Mouse (Mus musculus) retina, postnatal 1 day (tissue): Measurements from ENCODE around the gene Tmprss11e.
A peak's percentile ranks its signal among the peaks of the same experiment; 100 is the strongest.

Source experiments
- DNase-seq: peaks from one replicate; pipeline ENCODE4 v3.0.0-alpha.2; 2012

Gene Tmprss11e

GRCm38 (mm10) chr5:86745715-86746114 lies at the start of gene Tmprss11e:
Gene Tmprss11e (minus strand): TSS chr5:86745815.
- DNase-seq, result no peak

DNA sequence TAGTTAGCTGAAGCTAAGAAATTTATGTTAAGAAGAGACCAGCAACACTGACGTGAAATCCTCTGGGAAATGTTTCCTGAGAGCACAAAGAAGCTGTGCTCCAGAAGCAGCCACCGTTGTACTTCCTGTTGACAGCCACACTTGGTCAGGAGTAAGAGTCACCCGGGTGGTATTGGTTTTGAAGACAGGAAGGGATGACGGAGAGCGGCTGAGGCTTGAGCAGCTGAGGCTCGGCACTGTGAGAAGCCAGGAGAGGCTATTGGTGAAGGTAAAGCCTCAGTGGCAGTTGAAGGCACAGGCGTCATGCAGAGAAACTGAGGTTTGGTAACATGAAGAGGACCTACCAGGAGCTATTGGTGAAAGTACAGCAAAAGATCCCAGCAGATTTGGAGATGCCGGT lies 47.2 kb upstream of the Tmprss11e start:
- DNase-seq, result no peak

GRCm38 (mm10) chr5:86792249-86792648 lies 46.6 kb upstream of the Tmprss11e start:
- no peak for DNase-seq

GRCm38 (mm10) chr5:86789954-86790353 lies 44.3 kb upstream of the Tmprss11e start:
- DNase-seq, result no peak

DNA sequence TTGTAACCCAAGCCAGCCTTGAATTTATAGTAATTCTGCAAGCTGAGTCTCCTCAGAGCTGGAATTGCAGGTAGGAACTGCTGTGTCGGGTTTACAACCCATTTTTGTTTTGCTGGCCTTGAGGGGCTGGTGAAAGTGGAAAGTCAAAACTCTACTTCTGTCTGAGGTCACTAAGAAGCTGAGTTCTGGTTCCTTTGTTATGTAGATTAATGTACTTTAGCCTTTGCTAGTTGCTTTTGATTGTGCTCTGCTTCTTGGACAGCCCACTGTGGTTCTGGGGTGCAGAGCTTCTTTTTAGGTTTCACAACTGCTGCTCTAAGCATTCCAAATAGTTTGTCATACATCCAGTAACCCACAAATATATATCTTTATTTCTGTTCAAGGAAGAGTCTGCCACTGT lies 41.2 kb upstream of the Tmprss11e start:
- DNase-seq, result no peak

- no peak for DNase-seq
These were observed 38.6 kb upstream of the Tmprss11e start for GRCm38 (mm10) chr5:86784205-86784604.

DNA sequence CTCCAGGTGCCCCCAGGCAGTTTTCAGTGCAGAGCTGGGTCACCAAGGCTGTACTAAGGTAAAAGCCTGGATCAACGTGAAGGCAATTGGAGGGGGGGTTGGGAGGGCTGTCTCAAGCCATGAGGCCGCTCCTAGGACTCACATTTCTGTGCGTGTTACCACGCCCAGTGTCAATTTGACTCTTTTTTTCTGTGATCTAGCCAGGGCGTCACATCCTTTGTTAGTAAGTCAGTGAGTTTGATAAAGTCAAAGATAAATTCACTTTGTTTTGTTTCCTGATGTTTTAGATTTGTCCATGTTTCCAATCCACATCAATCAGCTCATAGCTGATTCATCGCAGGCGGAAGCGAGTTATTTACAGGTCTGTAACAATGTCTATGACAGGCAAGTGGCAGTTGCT lies 37.4 kb upstream of the Tmprss11e start:
- no peak for DNase-seq

DNA sequence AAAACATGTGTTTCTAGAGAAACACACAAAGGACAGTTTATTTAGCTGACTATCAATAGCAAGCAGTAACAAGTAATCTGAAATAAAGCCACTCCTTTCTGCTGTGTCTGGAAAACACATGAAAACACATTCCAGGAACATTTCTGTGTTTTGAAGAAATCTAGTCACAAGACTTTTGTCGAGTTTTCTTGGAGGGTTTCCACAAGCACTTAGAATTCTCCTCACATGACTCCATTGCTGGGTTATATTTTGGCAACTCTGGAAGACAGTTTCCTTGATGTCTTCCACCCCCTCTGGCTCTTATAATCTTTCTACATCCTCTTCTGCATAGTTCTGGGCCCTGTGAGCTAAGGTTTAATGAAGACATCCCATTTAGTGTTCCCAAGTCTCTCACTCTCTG lies 32.9 kb upstream of the Tmprss11e start:
- DNase-seq, result no peak

DNA sequence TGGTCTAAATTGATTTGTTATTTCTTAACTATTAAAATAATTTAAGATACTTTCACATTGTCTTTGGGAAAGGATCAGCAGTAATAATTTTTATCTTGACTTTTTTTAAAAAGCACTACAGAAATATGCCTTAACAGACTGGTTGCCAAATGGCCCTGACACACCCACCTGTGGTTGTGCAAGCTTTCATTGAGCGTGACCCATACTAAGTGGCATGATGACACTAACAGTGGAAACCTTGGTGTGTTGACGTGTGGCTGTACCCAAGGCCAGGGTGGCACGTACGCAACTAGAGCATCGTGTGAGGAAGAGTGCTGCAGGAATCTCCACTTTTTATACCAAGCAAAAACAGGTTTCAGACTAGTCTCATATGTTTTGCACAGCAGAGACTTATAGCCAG lies 31.3 kb upstream of the Tmprss11e start:
- DNase-seq, result no peak

DNA sequence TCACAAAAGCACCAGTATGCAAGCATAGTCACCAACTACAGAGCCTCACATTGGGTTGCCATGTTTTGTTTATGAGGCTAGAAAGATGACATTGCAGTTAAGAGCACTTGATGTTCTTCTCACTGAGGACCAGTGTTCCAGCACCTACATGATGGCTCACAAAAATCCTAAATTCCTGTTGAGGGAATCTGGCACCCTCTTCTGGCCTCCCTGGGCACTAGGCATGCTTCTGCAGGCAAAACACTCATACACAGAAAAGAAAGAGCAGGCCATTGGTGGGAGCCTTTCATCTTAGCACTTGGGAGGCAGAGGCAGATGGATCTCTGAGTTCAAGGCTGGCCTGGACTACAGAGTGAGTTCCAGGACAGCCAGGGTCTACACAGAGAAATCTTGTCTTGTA lies 25.4 kb upstream of the Tmprss11e start:
- DNase-seq, result no peak

DNA sequence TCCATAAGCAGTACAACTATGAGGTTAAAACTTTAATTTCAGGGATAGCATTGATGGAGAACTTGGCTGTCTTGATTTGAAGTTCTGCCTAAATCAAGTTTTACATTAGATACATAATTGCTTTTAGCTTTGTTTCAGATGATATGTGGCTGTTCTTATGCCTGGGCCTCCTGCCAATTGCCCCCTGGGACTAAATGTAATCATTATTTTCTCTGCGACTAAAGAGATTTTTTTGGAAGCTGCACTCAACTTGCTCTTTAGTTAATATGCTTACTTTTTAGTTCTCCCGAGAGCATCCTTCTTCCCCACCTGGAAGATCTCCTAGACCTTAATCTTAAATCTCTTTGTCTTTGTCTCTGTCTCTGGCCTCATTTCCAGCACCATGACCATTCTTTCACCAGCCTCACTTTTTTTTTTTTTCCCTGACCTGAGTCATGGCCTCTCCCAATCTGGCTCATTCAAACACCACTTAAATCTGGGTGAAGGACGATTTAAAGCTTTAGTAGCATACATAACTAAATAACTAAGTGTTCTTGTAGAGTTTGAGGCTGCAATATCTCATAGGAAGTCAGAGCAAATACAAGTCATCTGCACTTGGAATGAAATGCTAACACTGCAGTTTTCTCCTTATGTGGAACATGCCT lies 23.5 kb upstream of the Tmprss11e start:
- peak; percentile 3 for DNase-seq

DNA sequence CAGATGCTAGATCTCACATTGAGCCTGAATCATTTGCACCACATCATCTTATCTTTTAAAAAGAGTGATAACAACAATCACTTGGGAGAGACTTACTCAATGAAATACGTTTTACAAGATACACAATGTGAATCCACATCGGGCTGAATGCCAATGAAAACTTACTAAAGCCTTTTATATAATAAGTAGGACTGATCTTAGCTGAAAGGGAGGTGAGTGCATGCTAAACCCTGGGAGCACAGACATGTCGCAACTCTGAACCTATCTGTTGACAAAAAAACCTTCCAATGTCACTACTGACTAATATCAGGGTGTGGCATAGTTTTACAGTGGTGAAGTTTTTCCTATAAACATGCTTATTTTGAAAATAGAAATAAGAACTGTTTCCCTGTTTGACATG lies 2.8 kb downstream of the Tmprss11e start:
- no peak for DNase-seq

- no peak for DNase-seq
These were observed 4.5 kb downstream of the Tmprss11e start for GRCm38 (mm10) chr5:86741146-86741545.

- peak; percentile 12 for DNase-seq
These were observed 9.8 kb downstream of the Tmprss11e start for GRCm38 (mm10) chr5:86735808-86736207.

DNA sequence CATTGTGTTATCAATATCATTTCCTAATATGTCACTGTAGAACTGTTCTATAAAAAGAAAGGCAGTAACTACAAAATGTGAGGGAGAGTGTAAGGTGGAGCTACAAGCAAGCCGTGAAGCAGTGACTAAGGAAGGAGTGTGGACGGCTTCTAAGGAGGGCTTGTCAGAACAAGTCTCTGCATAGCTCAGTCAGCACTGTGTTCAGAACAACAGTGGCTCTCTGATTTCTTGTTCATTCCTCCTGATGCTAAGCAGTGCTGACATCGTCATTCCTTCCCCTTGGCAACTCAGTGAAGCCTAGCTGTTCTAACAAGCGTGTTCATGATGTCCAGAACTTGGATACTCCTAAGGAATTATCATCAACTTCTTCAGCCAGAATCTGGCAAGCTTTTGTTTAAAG lies 15.0 kb downstream of the Tmprss11e start:
- DNase-seq, result peak; percentile 89

GRCm38 (mm10) chr5:86728574-86728973 lies 17.0 kb downstream of the Tmprss11e start:
- DNase-seq, result peak; percentile 26

DNA sequence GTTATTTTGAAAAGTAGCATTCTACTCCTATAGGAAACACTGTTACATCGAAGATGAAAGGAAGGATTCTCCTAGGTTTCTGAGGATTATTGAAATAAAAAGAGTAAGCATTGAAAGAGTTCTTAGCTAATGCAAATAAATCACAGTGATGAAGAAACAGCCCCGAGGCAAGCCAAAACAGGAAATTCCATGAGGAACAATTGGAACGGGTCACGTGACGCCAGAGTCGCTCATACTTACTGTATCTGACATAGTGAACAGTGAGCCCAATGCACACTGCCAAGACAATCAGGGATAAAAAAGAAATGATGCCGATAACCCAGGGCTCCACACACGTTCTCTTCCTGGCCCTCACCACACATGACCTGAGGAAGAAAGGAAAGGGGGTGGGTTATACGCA lies 18.6 kb downstream of the Tmprss11e start:
- DNase-seq, result peak; percentile 34

DNA sequence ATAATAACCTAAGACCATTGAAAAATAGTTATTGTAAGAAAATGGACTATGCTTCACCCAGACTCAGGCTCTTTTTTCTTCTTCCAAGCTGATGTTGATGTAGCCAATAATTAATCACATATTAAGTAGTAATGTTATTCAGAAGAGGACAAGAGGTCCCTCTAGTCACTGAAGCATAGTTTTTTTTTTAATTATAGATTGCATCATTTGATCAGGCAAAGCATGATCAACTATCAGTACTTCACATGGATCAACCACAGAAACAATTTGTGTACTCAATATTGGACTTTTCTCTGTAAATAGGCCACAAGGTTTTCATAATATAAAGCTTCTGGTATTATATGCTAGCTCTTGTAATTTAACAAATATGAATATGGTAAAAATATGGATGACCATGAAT lies 20.6 kb downstream of the Tmprss11e start:
- DNase-seq, result no peak

DNA sequence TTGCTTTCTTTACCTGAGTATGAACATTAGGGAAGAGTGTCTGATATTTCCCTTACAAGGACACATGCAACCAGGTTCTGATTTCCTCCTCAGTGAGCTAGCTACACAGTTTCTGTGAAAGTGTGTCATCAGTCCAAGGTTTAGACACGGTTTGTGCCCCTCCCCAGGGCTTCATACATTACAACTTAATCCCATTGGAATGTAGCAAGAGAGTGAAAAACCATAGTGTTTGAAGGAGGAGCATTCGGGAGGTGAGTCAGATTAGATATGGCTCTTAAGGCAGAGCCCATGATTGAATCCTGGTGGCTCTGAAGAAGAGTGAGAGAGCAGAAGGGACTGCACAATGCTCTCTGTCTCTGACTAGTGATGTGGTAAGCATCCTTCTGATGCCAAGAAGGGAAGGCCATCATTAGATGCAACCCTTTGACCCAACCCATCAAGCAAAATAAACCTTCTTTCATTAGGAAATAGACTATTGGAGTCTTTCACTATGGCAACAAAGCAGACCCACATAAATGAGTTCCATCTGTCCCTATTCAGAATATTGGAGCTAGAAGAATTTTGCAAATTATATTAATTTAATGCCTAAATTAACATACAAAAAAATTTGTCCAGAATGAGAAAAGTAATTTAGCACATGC lies 22.7 kb downstream of the Tmprss11e start:
- DNase-seq, result peak; percentile 71

DNA sequence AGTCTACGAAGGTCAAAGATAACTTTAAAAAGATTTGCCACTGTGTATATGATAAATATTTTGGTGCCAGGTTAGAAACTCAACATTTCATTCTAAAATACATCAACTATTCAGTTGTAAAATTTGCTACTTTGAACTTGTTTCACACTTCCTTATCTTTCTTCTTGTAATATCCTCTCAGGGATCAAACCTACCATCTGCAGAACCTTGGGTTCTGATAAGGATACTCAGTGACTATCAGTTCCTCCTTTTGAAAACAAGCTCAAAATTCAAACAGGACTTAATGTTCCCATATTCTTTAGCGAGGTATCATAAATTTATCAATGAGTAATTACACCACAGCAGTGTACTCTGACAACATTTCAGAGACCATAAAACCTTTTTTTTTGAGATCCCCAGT lies 30.6 kb downstream of the Tmprss11e start:
- no peak for DNase-seq

DNA sequence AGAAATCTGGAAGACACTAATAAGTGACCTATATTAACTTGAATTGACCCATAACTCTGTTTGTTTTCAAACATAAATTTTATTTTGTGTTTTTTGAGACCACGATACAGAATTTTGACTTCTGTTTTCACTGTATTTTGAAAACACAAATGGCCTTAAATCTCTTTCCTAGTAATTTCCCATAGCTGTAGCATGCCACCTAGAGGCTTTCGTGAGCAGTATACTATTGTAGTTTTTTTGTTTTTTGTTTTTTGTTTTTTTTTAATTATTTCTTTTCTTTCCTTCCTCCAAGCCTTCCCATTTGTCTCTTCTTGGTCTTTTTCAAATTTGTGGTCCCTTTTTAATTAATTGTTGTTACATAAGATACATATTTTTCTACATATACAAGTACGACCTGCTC lies 40.7 kb downstream of the Tmprss11e start:
- no peak for DNase-seq

DNA sequence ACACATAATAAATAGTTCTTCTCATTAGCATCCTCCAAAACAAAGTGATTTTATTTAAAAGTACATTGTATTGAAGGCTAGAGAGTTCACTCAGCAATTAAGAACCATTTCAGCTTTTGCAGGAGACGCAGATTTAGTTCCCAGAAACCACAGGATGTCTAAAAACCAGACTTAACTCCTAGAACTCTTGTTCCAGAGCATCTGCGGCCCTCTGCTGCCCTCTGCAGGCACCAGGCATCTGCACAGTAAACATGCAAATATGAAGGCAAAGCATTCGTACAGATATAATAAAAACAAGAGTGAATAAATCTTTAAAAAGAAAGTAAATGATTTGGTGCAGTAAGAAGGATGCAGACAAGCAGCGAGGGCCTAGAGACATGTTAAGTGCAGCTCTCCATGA lies 60.9 kb downstream of the Tmprss11e start:
- DNase-seq, result peak; percentile 47

DNA sequence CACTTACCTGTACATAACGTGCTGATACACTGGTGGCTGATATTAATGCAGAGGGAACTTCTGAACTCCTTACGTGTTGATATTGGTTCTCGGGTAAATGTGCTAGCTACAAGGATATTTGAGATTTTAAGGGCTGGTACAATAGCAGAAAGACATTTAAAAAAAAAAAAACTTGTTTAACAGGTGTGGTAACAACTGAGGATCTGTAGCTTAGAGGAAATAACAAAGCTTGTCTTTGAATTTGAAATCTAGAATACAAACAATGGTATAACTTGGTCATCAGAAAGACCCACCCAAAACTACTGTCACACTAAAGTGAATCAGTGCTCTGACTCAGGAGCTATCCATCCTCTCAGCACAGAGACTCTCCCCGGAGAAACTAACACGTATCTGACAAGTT lies 69.4 kb downstream of the Tmprss11e start, which contains the start of gene Tmprss11b:
TSS of gene Tmprss11b (minus strand) at position 101 of the 400 bp plus-strand sequence.
- no peak for DNase-seq
